Mouse (Mus musculus): ENCODE results near the gene Eif5a. TPM values are rescaled to one million over a fixed set of nuclear protein-coding genes. Genes with fewer than 3 reads are reported as not detected.

Gene Eif5a
- polyA plus RNA-seq, 1 experiment: 702 TPM

DNA sequence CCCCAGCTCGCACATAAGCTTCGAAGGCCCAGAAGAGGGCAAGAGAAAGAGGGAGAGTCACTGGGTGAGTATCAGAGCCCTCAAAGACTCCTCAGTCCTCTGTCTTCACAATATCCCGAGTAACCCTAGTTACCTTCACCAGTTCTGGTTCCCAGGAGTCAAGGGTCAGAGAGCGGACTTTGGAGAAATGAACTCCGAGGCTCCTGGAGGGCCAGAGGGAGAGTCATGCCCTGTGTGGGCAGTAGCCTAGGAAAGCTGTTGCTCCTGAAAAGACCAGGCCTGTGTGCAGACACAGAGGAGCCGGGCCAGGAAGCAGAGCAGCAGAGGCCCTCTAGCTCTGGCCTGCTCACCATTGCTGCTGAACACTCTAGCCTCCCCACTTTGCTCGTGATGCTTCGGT, 37.1 kb downstream of the Eif5a start:
- Histone ChIP-seq H3K27me3 (ENCODE audit: control insufficient read depth, insufficient read depth, low read length) (no peaks in the 10 kb centered on the region), H3K4me3 (ENCODE audit: control insufficient read depth, low read depth, low read length) (no peak overlapping the region), H3K27ac (ENCODE audit: control insufficient read depth, insufficient read depth, low read depth, low read length) (no peak overlapping the region), H3K4me1 (ENCODE audit: control insufficient read depth, insufficient read depth, low read length) (peaks cover 20% of the 10 kb centered on the region), H3K36me3 (ENCODE audit: control insufficient read depth, insufficient read depth, low read length) (no peaks in the 10 kb centered on the region)
- no peak for TF ChIP-seq POLR2A (IDR thresholded peaks at IDR 0.05; ENCODE audit: control insufficient read depth, low read depth, low read length)
- TF ChIP-seq CTCF (IDR thresholded peaks at IDR 0.05; ENCODE audit: control insufficient read depth, insufficient read depth, insufficient replicate concordance, low read depth, low read length): no peak

DNA sequence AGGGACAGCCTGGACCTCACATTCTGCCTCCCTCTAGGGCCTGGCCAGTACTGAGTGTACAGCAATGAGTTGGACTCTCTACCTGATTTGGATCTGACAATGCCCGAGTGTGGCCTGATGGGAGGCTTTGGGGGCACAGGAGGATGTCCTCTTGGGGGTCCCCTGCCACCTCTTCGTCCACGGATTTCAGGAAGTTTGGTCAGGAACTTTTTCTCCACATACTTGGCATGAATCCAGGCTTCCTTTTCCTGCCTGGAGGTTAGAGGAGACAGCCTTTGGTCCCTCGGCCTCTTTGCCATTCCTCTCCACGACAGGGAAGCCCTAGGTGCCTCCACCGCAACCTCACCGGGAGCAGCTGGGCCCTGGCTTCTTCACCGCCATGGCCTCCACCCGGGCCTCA, 37.5 kb downstream of the Eif5a start:
- H3K27me3 ChIP-seq (ENCODE audit: control insufficient read depth, insufficient read depth, low read length): no peaks in the 10 kb centered on the region
- TF ChIP-seq CTCF (IDR thresholded peaks at IDR 0.05; ENCODE audit: control insufficient read depth, insufficient read depth, insufficient replicate concordance, low read depth, low read length): no peak
- TF ChIP-seq POLR2A (IDR thresholded peaks at IDR 0.05; ENCODE audit: control insufficient read depth, low read depth, low read length): no peak
- no peak overlapping the region for H3K4me3 ChIP-seq (ENCODE audit: control insufficient read depth, low read depth, low read length)
- H3K27ac ChIP-seq (ENCODE audit: control insufficient read depth, insufficient read depth, low read depth, low read length): no peak overlapping the region
- peaks cover 24% of the 10 kb centered on the region for H3K4me1 ChIP-seq (ENCODE audit: control insufficient read depth, insufficient read depth, low read length)
- H3K36me3 ChIP-seq (ENCODE audit: control insufficient read depth, insufficient read depth, low read length): no peaks in the 10 kb centered on the region

DNA sequence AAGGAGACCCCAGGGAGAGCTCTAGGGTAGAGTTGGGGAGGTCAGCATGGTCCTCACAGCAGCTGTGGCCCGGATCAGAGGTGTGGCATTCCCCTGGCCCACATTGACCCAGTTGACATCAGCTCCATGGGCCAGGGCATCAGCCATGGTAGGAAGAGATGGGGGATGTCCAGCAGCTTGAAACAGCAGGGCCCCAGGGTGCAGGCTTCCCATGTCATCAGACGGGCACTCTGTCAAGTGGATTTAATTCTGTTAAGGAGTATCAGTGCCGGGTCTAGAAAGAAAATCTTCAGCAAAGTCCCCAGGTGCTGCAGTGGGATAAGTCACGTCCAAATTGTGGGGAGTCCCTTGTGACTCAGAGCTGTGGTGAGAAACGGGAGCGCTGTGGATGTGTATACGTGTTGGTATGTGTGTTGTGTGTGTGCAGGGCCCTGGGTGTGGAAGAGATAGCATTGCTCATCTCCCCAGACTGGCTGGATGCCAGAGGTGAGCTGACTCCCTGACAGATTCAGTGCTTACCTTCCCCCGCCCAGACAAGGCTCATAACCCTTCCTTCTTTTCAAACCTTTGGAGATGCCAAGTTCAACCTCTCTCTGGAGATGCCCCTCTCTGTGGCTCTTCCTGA, 38.1 kb downstream of the Eif5a start:
- Histone ChIP-seq H3K27me3 (ENCODE audit: control insufficient read depth, insufficient read depth, low read length) (no peaks in the 10 kb centered on the region), H3K27ac (ENCODE audit: control insufficient read depth, insufficient read depth, low read depth, low read length) (no peak overlapping the region), H3K4me1 (ENCODE audit: control insufficient read depth, insufficient read depth, low read length) (peaks cover 24% of the 10 kb centered on the region), H3K4me3 (ENCODE audit: control insufficient read depth, low read depth, low read length) (no peak overlapping the region), H3K36me3 (ENCODE audit: control insufficient read depth, insufficient read depth, low read length) (no peaks in the 10 kb centered on the region)
- TF ChIP-seq CTCF (IDR thresholded peaks at IDR 0.05; ENCODE audit: control insufficient read depth, insufficient read depth, insufficient replicate concordance, low read depth, low read length) (no peak), POLR2A (IDR thresholded peaks at IDR 0.05; ENCODE audit: control insufficient read depth, low read depth, low read length) (no peak)

DNA sequence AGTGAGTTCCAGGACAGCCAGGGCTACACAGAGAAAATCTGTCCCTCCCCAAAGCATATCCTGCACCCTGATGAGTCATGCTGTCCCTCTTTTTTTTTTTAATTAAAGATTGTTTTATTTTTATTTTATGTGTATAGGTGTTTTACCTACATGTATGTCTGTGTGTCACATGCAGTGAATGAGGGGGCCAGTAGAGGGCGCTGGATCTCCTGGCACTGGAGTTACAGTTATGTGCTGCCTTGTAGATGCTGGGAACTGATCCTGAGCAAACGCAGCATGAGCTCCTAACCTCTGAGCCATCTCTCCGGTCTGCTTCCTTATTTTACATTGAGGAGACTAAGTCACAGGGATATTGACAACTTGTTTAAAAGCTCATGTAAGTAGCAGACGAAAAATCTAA, 38.7 kb downstream of the Eif5a start:
- no peaks in the 10 kb centered on the region for H3K36me3 ChIP-seq (ENCODE audit: control insufficient read depth, insufficient read depth, low read length)
- H3K27ac ChIP-seq (ENCODE audit: control insufficient read depth, insufficient read depth, low read depth, low read length): no peak overlapping the region
- no peak for TF ChIP-seq POLR2A (IDR thresholded peaks at IDR 0.05; ENCODE audit: control insufficient read depth, low read depth, low read length)
- TF ChIP-seq CTCF (IDR thresholded peaks at IDR 0.05; ENCODE audit: control insufficient read depth, insufficient read depth, insufficient replicate concordance, low read depth, low read length): peak; percentile 62; the same call in 1 of the 2 replicates
- peaks cover 24% of the 10 kb centered on the region for H3K4me1 ChIP-seq (ENCODE audit: control insufficient read depth, insufficient read depth, low read length)
- no peaks in the 10 kb centered on the region for H3K27me3 ChIP-seq (ENCODE audit: control insufficient read depth, insufficient read depth, low read length)
- no peak overlapping the region for H3K4me3 ChIP-seq (ENCODE audit: control insufficient read depth, low read depth, low read length)

DNA sequence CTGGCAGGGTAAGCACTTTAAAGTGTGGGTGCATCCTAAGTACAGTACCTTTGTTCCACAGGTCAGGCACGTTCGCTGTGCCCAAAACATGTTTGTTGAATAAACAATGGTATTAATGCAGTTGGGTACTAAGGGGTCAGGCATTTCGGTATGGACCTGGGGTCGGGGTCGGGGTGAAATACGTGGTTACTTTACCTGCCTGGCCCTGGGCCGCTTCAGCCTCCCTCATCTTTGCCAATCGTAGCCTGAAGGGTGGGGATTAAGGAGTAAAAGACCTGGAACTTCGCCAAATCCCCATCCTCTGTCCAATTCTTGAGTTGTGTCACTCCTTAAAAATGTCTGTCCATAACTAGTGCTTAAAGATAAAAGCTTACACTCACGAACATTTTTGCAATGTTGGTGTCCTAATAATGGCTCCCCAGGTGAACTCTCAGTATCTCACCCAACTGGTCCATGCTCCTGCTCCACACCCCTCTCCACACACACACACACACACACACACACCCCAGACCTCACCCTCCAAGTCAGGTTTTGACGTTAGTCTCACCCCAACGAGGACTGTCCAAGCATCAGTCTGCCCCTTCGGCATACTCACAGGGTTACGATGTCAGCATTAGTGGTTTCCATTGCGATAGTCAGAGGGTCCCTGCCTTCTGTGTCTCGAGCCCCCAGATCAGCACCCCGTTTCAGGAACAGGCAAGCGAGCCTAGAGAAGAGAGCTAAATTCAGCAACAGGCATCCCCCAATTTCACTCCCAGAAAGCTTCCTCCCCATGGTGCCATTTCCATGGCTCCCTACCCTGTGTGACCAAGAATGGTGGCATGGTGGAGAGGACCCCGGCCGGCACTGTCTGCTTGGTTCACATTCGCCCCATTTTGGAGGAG, 39.7 kb downstream of the Eif5a start:
- H3K4me1 ChIP-seq (ENCODE audit: control insufficient read depth, insufficient read depth, low read length): peaks cover 29% of the 10 kb centered on the region
- no peaks in the 10 kb centered on the region for H3K36me3 ChIP-seq (ENCODE audit: control insufficient read depth, insufficient read depth, low read length)
- no peaks in the 10 kb centered on the region for H3K27me3 ChIP-seq (ENCODE audit: control insufficient read depth, insufficient read depth, low read length)
- H3K4me3 ChIP-seq (ENCODE audit: control insufficient read depth, low read depth, low read length): peak overlapping the region; percentile 66
- H3K27ac ChIP-seq (ENCODE audit: control insufficient read depth, insufficient read depth, low read depth, low read length): peak overlapping the region; percentile 29; the same call in 1 of the 2 replicates
- TF ChIP-seq CTCF (IDR thresholded peaks at IDR 0.05; ENCODE audit: control insufficient read depth, insufficient read depth, insufficient replicate concordance, low read depth, low read length) (no peak), POLR2A (IDR thresholded peaks at IDR 0.05; ENCODE audit: control insufficient read depth, low read depth, low read length) (no peak)

DNA sequence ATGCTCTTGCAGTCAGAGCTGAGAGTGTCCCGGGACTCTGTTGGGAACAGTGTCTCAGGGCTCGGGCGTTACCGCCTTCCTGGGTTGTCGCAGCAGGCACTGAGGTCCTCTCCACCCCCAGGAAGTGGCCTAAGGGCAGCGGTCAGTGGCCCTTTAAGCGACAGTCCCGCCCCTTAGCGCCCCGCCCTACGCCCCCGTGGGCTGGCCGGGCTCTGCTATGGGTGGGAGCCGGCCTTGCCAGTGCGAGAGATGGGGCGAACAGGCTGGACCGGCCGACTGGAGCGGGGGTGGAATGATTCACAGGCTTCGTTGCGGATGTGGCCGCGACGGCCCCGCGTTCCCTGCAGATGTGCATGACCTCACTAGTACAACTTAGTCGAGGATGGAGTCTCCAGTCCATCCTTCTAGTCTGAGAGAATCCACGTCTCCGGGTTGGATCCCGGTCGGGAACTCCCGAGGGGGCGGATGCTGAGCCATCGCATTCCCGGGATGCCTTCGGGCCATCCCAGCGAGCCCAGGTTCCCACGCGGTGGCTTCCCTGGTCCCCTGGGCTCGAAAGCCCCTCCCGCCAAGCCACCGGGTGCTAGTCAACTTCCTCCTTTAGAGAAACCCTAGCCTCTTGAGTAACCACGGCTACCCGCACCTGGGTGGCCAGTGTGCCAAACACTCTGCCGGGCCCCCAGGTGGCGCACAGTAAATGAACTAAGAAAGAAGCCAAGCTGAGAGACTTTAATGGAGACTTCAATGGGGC, 40.7 kb downstream of the Eif5a start, which contains the start of gene Kctd11:
Gene Kctd11, minus strand, starts transcription at position 554 of the 751 bp plus-strand sequence.
- H3K27ac ChIP-seq (ENCODE audit: control insufficient read depth, insufficient read depth, low read depth, low read length): peak within 1 kb of the TSS; percentile 30
- peak within 1 kb of the TSS; percentile 66 for H3K4me3 ChIP-seq (ENCODE audit: control insufficient read depth, low read depth, low read length)
- peaks cover 37% of the 10 kb centered on the region for H3K4me1 ChIP-seq (ENCODE audit: control insufficient read depth, insufficient read depth, low read length)
- H3K36me3 ChIP-seq (ENCODE audit: control insufficient read depth, insufficient read depth, low read length): no peaks in the 10 kb centered on the region
- no peaks in the 10 kb centered on the region for H3K27me3 ChIP-seq (ENCODE audit: control insufficient read depth, insufficient read depth, low read length)
- TF ChIP-seq POLR2A (IDR thresholded peaks at IDR 0.05; ENCODE audit: control insufficient read depth, low read depth, low read length) (peak; percentile 33), CTCF (IDR thresholded peaks at IDR 0.05; ENCODE audit: control insufficient read depth, insufficient read depth, insufficient replicate concordance, low read depth, low read length) (no peak)

DNA sequence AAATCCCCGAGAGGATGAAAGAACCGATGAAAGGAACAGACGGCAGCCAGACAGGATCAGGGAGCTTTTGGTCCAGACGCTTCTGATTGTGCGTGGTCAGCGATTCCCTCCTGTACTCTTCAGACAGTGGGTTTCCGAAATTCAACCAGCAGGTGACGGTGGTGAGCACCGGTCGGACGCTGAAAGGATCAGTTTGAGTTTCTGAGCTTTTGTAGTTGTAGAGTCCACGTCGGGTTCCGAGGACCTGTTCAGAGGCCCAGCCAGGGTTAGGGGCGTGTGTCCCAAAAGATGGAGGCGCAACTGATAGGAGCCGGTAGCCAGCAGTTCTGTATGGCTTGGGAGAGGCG, 41.3 kb downstream of the Eif5a start:
- H3K27ac ChIP-seq (ENCODE audit: control insufficient read depth, insufficient read depth, low read depth, low read length): peak overlapping the region; percentile 30
- peaks cover 37% of the 10 kb centered on the region for H3K4me1 ChIP-seq (ENCODE audit: control insufficient read depth, insufficient read depth, low read length)
- H3K36me3 ChIP-seq (ENCODE audit: control insufficient read depth, insufficient read depth, low read length): no peaks in the 10 kb centered on the region
- H3K27me3 ChIP-seq (ENCODE audit: control insufficient read depth, insufficient read depth, low read length): no peaks in the 10 kb centered on the region
- H3K4me3 ChIP-seq (ENCODE audit: control insufficient read depth, low read depth, low read length): peak overlapping the region; percentile 66
- TF ChIP-seq CTCF (IDR thresholded peaks at IDR 0.05; ENCODE audit: control insufficient read depth, insufficient read depth, insufficient replicate concordance, low read depth, low read length): peak; percentile 53; the same call in 1 of the 2 replicates
- no peak for TF ChIP-seq POLR2A (IDR thresholded peaks at IDR 0.05; ENCODE audit: control insufficient read depth, low read depth, low read length)

Measured in testis, adult 2 months (tissue).